Mouse (Mus musculus) stomach, embryonic 15.5 days (tissue): ENCODE measurements around the gene Begain. TPM values are rescaled to one million over a fixed set of nuclear protein-coding genes. Genes with fewer than 3 reads are reported as not detected.

Experiments used
- ATAC-seq: fragments of 200-750 bp; cut with Nextera tagmentation; 2 replicates; pipeline ENCODE4 v1.8.0; 2017; ENCODE audit warnings: low read depth, moderate number of reproducible peaks, moderate TSS enrichment; ENCODE audit not compliant: insufficient read depth, low FRiP score
- H3K27ac ChIP-seq: fragments of 300-500 bp; sonication (generic); 2 replicates; pipeline ENCODE4 v1.5.1; 2015; ENCODE audit warnings: mild to moderate bottlenecking, inconsistent platforms
- H3K27me3 ChIP-seq: fragments of 300-500 bp; sonication (generic); replicated peaks from 2 replicates; pipeline ENCODE4 v1.6.1; 2015; ENCODE audit warnings: inconsistent platforms
- H3K36me3 ChIP-seq: fragments of 300-500 bp; sonication (generic); 2 replicates; pipeline ENCODE4 v1.6.1; 2015; ENCODE audit warnings: inconsistent platforms
- H3K4me1 ChIP-seq: fragments of 300-500 bp; sonication (generic); 2 replicates; pipeline ENCODE4 v1.6.1; 2015; ENCODE audit warnings: inconsistent platforms
- H3K4me2 ChIP-seq: fragments of 300-500 bp; sonication (generic); 2 replicates; pipeline ENCODE4 v1.6.1; 2015; ENCODE audit warnings: mild to moderate bottlenecking, inconsistent platforms
- H3K4me3 ChIP-seq: fragments of 300-500 bp; sonication (generic); replicated peaks from 2 replicates; pipeline ENCODE4 v1.5.1; 2015; ENCODE audit warnings: inconsistent platforms
- H3K9ac ChIP-seq: fragments of 300-500 bp; sonication (generic); 2 replicates; pipeline ENCODE4 v1.6.1; 2015; ENCODE audit warnings: inconsistent platforms
- H3K9me3 ChIP-seq: fragments of 300-500 bp; sonication (generic); 2 replicates; pipeline ENCODE4 v1.6.1; 2016; ENCODE audit warnings: inconsistent platforms
- WGBS: fragments of 180-500 bp; shearing (Covaris S2); methylation state at CpG from one replicate; pipeline ENCODE4 v1.1.7; 2015; 5-methylcytosine and 5-hydroxymethylcytosine counted together
- polyA plus RNA-seq: library from polyadenylated mRNA; unstranded; fragments of >200 nt; fragmentation: Nextera tagmentation; extraction: Ambion mirVana; gene quantifications from 2 replicates; pipeline ENCODE4 v1.2.1, GENCODE M21; 2015

Begain gene
- polyA plus RNA-seq, 1 experiment from 2014 or later: 9.8 TPM

DNA sequence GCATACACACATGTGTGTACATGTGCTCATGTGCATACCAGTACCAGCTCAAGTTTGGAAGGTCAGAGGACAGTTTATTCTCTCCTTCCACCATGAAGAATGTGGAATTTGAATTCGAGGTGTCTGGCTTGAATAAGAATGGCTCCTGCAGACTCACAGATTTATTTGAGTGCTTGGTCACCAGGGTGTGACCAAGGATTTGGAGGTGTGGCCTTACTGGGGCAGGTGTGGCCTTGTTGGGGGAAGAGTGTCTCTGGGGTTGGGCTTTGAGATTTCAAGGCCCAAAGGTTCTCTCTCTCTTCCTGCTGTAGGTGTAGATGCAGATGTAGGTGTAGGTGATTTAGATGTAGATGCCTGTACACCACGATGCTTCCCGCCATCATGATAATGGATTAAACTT is 15.5 kb upstream of the Begain start:
- 77% methylated on average over 3 of the region's 3 CpGs for WGBS
- Histone ChIP-seq H3K9ac (no peak overlapping the region), H3K4me2 (no peak overlapping the region), H3K4me3 (no peak overlapping the region), H3K36me3 (no peaks in the 10 kb centered on the region), H3K27ac (no peak overlapping the region), H3K4me1 (no peaks in the 10 kb centered on the region), H3K27me3 (no peaks in the 10 kb centered on the region), H3K9me3 (no peaks in the 10 kb centered on the region)
- no peak for ATAC-seq

DNA sequence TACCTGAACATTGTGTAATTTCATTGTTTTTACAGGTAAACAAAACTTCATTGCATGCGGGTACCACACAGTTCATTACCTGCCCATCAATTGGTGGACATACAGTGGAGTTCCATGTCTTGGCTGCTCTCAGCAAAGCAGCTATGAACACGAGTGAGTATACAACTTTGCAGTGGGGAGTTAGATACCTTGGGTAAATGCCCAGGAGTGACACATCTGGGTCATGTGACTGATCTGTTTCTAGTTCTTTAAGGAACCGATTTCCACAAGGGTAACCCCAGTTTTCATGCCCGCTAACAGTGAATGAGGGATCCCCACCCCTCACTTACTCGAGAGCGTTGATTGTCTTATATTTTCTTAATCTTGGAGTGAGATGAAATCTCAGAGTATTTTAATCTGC is 9.0 kb upstream of the Begain start:
- Histone ChIP-seq H3K9me3 (no peaks in the 10 kb centered on the region), H3K36me3 (no peaks in the 10 kb centered on the region), H3K4me1 (no peaks in the 10 kb centered on the region), H3K9ac (no peak overlapping the region), H3K27me3 (no peaks in the 10 kb centered on the region), H3K27ac (no peak overlapping the region), H3K4me3 (no peak overlapping the region), H3K4me2 (no peak overlapping the region)
- ATAC-seq: no peak
- 79% methylated on average over 6 of the region's 6 CpGs for WGBS

DNA sequence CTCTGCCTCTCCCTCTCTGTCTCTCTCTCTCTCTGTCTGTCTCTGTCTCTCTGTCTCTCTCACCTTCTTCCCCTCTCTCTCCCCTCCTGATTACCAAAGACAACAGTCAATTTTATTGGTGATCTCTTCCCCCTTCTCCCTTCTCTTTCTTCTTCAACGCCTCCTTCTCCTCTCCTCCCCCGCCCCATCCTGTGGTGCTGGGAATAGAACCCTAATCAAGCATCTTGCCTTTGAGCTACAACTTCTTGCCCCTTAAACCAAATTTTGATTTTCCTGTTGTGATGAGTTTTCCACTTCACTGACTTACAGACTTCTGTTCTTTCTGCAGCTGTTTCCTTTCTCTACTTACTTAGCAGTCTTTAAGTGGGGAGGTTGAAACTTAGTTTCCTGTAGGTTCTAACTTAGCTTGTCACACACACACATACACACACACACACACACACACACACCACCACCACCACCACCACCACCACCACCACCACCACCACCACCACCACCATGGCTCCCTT is 6.8 kb upstream of the Begain start:
- H3K4me1 ChIP-seq: no peaks in the 10 kb centered on the region
- WGBS: 78% methylated on average over 2 of the region's 2 CpGs
- H3K4me2 ChIP-seq: no peak overlapping the region
- H3K9me3 ChIP-seq: no peaks in the 10 kb centered on the region
- H3K4me3 ChIP-seq: no peak overlapping the region
- 0 out of 2 replicates have a peak, but pooled peaks cover 2% of the 10 kb centered on the region for H3K27me3 ChIP-seq
- no peak overlapping the region for H3K9ac ChIP-seq
- no peak overlapping the region for H3K27ac ChIP-seq
- no peak for ATAC-seq
- no peaks in the 10 kb centered on the region for H3K36me3 ChIP-seq

DNA sequence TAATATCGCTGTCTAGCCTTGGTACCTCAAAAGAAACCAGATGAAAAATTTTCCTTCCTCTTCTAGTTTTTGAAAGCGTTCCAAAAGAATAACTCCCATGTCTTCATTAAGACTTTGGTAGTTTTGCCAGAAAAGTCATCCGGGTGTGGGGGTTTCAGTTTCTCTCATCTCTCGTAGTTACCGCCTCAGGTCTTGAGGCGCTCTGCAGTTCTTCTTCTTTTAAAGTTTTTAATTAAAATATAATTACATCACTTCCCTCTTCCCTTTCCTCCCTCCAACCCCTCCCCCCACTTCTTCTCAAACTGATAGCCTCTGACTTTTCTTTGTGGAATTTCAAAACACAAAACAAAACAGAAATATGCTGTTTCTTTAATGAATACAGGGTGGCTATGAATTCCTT is 6.1 kb upstream of the Begain start:
- H3K4me2 ChIP-seq: no peak overlapping the region
- ATAC-seq: no peak
- WGBS: 73% methylated on average over 6 of the region's 6 CpGs

GRCm38 (mm10) chr12:109071248-109071647 is 3.2 kb upstream of the Begain start:
- 0 out of 2 replicates have a peak, but pooled peaks cover 5% of the 10 kb centered on the region for H3K27me3 ChIP-seq
- 89% methylated on average over 13 of the region's 13 CpGs for WGBS
- H3K4me1 ChIP-seq: peaks cover 8% of the 10 kb centered on the region
- H3K9me3 ChIP-seq: no peaks in the 10 kb centered on the region
- no peak overlapping the region for H3K9ac ChIP-seq
- no peak overlapping the region for H3K4me3 ChIP-seq
- H3K4me2 ChIP-seq: no peak overlapping the region
- no peak for ATAC-seq
- H3K27ac ChIP-seq: no peak overlapping the region
- no peaks in the 10 kb centered on the region for H3K36me3 ChIP-seq

More for the DNA sequence above, 6.1 kb upstream of the Begain start:
- no peaks in the 10 kb centered on the region for H3K9me3 ChIP-seq
- H3K4me1 ChIP-seq: no peaks in the 10 kb centered on the region
- no peak overlapping the region for H3K4me3 ChIP-seq
- no peak overlapping the region for H3K9ac ChIP-seq
- H3K27ac ChIP-seq: no peak overlapping the region
- H3K27me3 ChIP-seq: 0 out of 2 replicates have a peak, but pooled peaks cover 5% of the 10 kb centered on the region
- H3K36me3 ChIP-seq: no peaks in the 10 kb centered on the region

- 0 out of 2 replicates have a peak, but pooled peaks cover 5% of the 10 kb centered on the region for H3K27me3 ChIP-seq
- peaks cover 8% of the 10 kb centered on the region for H3K4me1 ChIP-seq
- H3K4me3 ChIP-seq: no peak overlapping the region
- no peak overlapping the region for H3K27ac ChIP-seq
- ATAC-seq: no peak
- H3K36me3 ChIP-seq: no peaks in the 10 kb centered on the region
- WGBS: 44% methylated on average over 2 of the region's 2 CpGs
- H3K4me2 ChIP-seq: no peak overlapping the region
- H3K9ac ChIP-seq: no peak overlapping the region
- H3K9me3 ChIP-seq: no peaks in the 10 kb centered on the region
Observed at GRCm38 (mm10) chr12:109069751-109070150, 1.7 kb upstream of the Begain start.

- WGBS: 50% methylated on average over 7 of the region's 7 CpGs
- H3K4me1 ChIP-seq: peaks cover 8% of the 10 kb centered on the region
- H3K27ac ChIP-seq: no peak overlapping the region
- peak overlapping the region; percentile 48; the same call in 1 of the 2 replicates for H3K4me3 ChIP-seq
- no peaks in the 10 kb centered on the region for H3K36me3 ChIP-seq
- H3K9ac ChIP-seq: no peak overlapping the region
- H3K4me2 ChIP-seq: peak overlapping the region; percentile 73
- no peak for ATAC-seq
- H3K9me3 ChIP-seq: no peaks in the 10 kb centered on the region
- H3K27me3 ChIP-seq: 0 out of 2 replicates have a peak, but pooled peaks cover 5% of the 10 kb centered on the region
Observed at GRCm38 (mm10) chr12:109068738-109069137, 721 bp upstream of the Begain start.

DNA sequence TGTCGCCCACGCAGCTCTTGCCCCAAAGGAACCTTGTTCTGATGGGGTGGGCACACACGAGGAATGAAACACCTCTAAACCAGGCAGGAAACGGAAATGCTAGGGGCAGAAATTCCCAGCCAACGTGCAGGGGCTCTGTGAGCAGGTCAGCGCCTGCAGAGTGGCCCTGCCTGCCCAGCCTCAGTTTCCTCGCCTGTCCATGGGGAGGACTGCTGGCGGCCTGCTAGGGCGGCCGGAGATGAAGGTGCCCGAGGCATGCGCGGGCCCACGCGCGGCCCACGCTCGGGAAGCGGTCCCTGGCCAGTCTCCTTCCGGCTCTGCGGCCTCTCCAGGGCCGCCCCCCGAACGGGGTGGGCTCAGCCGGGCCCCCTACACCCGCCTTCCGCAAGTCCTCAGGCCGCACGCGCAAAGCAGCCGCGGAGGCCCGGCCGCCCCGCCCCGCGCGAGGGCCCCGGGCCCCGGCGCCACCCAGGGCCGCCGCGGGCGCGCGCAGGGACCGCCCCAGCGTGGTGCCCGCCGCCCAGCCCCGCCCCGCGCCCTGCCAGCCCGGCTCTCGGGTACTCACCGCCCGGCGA is 369 bp downstream of the Begain start:
- Histone ChIP-seq H3K27me3 (0 out of 2 replicates have a peak, but pooled peaks cover 5% of the 10 kb centered on the region), H3K4me2 (peak overlapping the region; percentile 73), H3K4me3 (peak overlapping the region; percentile 48), H3K4me1 (peaks cover 8% of the 10 kb centered on the region), H3K27ac (no peak overlapping the region), H3K9me3 (no peaks in the 10 kb centered on the region), H3K9ac (peak overlapping the region; percentile 53), H3K36me3 (no peaks in the 10 kb centered on the region)
- 3% methylated on average over 35 of the region's 59 CpGs for WGBS
- peak; percentile 87 for ATAC-seq

- no peaks in the 10 kb centered on the region for H3K36me3 ChIP-seq
- peaks cover 2% of the 10 kb centered on the region; the same call in 1 of the 2 replicates for H3K4me1 ChIP-seq
- H3K27me3 ChIP-seq: peaks cover 25% of the 10 kb centered on the region
- ATAC-seq: no peak
- no peaks in the 10 kb centered on the region for H3K9me3 ChIP-seq
- 81% methylated on average over 8 of the region's 8 CpGs for WGBS
- no peak overlapping the region for H3K9ac ChIP-seq
- H3K4me3 ChIP-seq: no peak overlapping the region
- no peak overlapping the region for H3K27ac ChIP-seq
- no peak overlapping the region for H3K4me2 ChIP-seq
Observed at GRCm38 (mm10) chr12:109058660-109059059, 9.4 kb downstream of the Begain start.

- no peak overlapping the region for H3K4me2 ChIP-seq
- no peak for ATAC-seq
- peaks cover 34% of the 10 kb centered on the region for H3K27me3 ChIP-seq
- 64% methylated on average over 4 of the region's 4 CpGs for WGBS
- no peak overlapping the region for H3K9ac ChIP-seq
- no peaks in the 10 kb centered on the region for H3K9me3 ChIP-seq
- no peak overlapping the region for H3K4me3 ChIP-seq
- H3K4me1 ChIP-seq: peaks cover 9% of the 10 kb centered on the region
- H3K36me3 ChIP-seq: no peaks in the 10 kb centered on the region
- no peak overlapping the region for H3K27ac ChIP-seq
Observed at GRCm38 (mm10) chr12:109057736-109058135, 10.3 kb downstream of the Begain start.

DNA sequence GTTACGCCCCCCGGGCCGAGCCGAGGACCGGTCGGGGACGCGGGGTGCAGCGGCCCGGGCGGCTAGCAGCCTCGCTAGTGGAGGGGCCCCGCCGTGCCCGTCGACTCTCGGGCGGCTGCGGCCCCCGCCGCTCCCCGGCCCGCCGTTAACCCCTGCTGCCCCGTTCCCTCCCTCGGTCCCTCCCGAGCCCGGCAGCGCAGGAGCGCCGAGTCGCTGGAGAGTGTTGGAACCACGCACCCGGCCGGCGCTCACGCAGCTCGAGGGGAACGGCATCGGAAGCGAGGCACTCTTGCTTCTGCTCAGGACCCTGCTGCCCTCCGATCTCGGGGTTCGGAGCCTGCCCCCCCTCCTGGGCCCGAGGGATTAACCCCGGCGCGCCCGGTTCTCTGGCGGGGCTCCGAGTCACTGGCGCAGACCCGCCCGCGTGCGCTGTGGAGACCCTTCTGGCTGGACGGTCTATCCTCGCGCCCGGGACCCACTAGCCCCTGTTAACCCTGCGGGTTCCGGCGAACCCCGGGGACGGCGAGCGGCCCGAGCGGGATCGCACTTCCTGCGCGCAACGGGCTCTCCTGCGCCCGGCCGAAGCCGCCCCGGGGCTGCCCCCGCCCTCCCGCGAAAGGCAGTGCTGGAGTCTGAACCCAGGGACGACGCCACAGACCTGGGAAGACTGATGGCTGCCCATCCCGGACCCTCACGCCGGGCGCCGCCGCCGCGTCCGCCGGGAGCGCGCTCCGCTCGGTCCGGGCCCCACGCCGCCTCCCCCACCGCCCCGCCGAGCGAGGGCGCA is 14.8 kb downstream of the Begain start:
- Histone ChIP-seq H3K9me3 (no peaks in the 10 kb centered on the region), H3K4me2 (peak overlapping the region; percentile 94), H3K9ac (peak overlapping the region; percentile 50), H3K36me3 (no peaks in the 10 kb centered on the region), H3K4me3 (peak overlapping the region; percentile 48), H3K4me1 (peaks cover 15% of the 10 kb centered on the region), H3K27ac (no peak overlapping the region), H3K27me3 (peaks cover 63% of the 10 kb centered on the region)
- under 1% methylated on average over 81 of the region's 105 CpGs for whole genome bisulfite sequencing
- ATAC-seq: no peak; the same call in 1 of the 2 replicates

DNA sequence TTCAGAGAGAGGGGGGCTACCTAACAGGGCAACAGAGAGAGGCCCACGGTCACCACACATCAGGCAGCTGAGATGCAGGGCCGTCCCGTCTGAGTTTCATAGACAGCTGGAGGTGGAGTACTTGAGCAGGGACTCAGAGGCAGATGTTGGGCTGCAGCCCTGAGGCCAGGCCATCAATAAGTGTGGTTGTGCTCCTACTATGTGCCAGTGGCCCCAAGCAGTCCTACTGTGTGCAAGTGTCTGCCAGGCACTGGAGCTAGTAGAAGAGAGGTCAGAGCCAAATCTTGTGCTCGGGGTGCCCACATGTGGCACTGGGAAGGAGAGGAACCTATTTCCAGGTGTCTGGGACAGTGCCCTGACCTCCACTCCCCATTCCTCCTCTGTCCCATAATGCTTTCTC is 18.1 kb downstream of the Begain start:
- Histone ChIP-seq H3K4me3 (no peak overlapping the region), H3K9me3 (no peaks in the 10 kb centered on the region), H3K36me3 (no peaks in the 10 kb centered on the region), H3K4me2 (no peak overlapping the region), H3K27me3 (peaks cover 55% of the 10 kb centered on the region), H3K27ac (no peak overlapping the region), H3K4me1 (peaks cover 17% of the 10 kb centered on the region), H3K9ac (no peak overlapping the region)
- ATAC-seq: no peak
- WGBS: 86% methylated on average over 4 of the region's 4 CpGs
